Mouse (Mus musculus) spleen, postnatal 10 days (tissue): ENCODE data around the gene Slc35a3.

Source experiments
- DNase-seq, 2 experiments: peaks; one replicate each; pipeline ENCODE4 v3.0.0; 2021 to 2022; ENCODE audit warnings: low spot score in 2 of 2

The Slc35a3 gene

GRCm38 (mm10) chr3:116640024-116640423, 72.6 kb downstream of the Slc35a3 start:
- no peak for DNase-seq

GRCm38 (mm10) chr3:116638572-116638971, 74.1 kb downstream of the Slc35a3 start:
- DNase-seq: no peak

GRCm38 (mm10) chr3:116637693-116638476, 74.7 kb downstream of the Slc35a3 start:
- no peak for DNase-seq

- DNase-seq: no peak
These were observed 76.8 kb downstream of the Slc35a3 start for GRCm38 (mm10) chr3:116635799-116636198.

- DNase-seq: no peak
These were observed 77.8 kb downstream of the Slc35a3 start for GRCm38 (mm10) chr3:116634853-116635252.

GRCm38 (mm10) chr3:116634091-116634490, 78.5 kb downstream of the Slc35a3 start:
- DNase-seq: no peak

- no peak for DNase-seq
These were observed 79.7 kb downstream of the Slc35a3 start for GRCm38 (mm10) chr3:116632971-116633370.

GRCm38 (mm10) chr3:116631459-116631858, 81.2 kb downstream of the Slc35a3 start:
- no peak for DNase-seq

- no peak for DNase-seq
These were observed 90.0 kb downstream of the Slc35a3 start for GRCm38 (mm10) chr3:116622641-116623040.

GRCm38 (mm10) chr3:116620636-116621370, 91.8 kb downstream of the Slc35a3 start:
- DNase-seq: no peak
